ENCODE assay signal across 13 mouse cellular contexts in the genomic region with DNA sequence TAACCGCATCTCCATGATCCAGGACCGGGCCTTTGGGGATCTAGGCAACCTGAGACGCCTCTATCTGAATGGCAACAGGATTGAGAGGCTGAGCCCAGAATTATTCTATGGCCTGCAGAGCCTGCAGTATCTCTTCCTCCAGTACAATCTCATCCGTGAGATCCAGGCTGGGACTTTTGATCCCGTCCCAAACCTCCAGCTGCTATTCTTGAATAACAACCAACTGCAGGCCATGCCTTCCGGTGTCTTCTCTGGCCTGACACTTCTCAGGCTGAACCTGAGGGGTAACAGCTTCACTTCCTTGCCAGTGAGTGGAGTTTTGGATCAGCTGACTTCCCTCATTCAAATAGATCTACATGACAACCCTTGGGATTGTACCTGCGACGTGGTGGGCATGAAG. TPM values are rescaled to one million over a fixed set of nuclear protein-coding genes. Genes with fewer than 3 reads are reported as not detected.
DNase-seq lines count a peak whose midpoint lies in the region; ATAC-seq and TF ChIP-seq lines count a peak whose summit lies in the region.
"Had no signal": no experiment of that assay in that cellular context is flagged by ENCODE, and none has a peak within 500 bp of the region (broad histone marks: within the 10 kb centered on the region; RNA-seq: fewer than 3 reads in every experiment).

No protein-coding gene starts in this region.

- H3K4me3 ChIP-seq in forebrain, embryonic 10.5 days = peak overlapping the region; percentile 55; the same call in 1 of the 2 replicates
- no peak overlapping the region for H3K4me3 ChIP-seq in forebrain, embryonic 11.5 days (ENCODE audit: low read depth, low read length)
- H3K4me3 ChIP-seq in lung, embryonic 15.5 days = no peak overlapping the region
- no peak overlapping the region for H3K4me3 ChIP-seq in lung, adult 2 months (replicated peaks; ENCODE audit: extremely low read depth, low read depth, low read length)
- H3K4me3 ChIP-seq in hindbrain, embryonic 15.5 days = no peak overlapping the region
- no peak overlapping the region; the same call in 1 of the 2 replicates for H3K4me3 ChIP-seq in neural tube, embryonic 13.5 days

- TF ChIP-seq POLR2A in lung, adult 2 months (IDR thresholded peaks at IDR 0.05; ENCODE audit: borderline replicate concordance, extremely low read depth, low read depth, low read length) = no peak

- H3K27ac ChIP-seq in forebrain, embryonic 10.5 days = no peak overlapping the region
- H3K27ac ChIP-seq in forebrain, embryonic 11.5 days (ENCODE audit: low read depth, low read length) = no peak overlapping the region
- H3K27ac ChIP-seq in lung, embryonic 15.5 days = no peak overlapping the region
- H3K27ac ChIP-seq in hindbrain, embryonic 15.5 days (replicated peaks) = no peak overlapping the region
- no peak overlapping the region for H3K27ac ChIP-seq in neural tube, embryonic 13.5 days (replicated peaks)

- ATAC-seq in forebrain, embryonic 11.5 days (replicated peaks; ENCODE audit: low FRiP score) = no peak
- no peak for ATAC-seq in lung, embryonic 15.5 days (ENCODE audit: borderline replicate concordance, extremely low read depth, low FRiP score, low TSS enrichment)
- no peak for ATAC-seq in hindbrain, embryonic 15.5 days (ENCODE audit: low FRiP score, low read depth)
- no peak for ATAC-seq in neural tube, embryonic 13.5 days (ENCODE audit: low read depth)
- ATAC-seq: inflammation-experienced regulatory T-cells, adult 6 months; Patski had no signal

- no peak for TF ChIP-seq CTCF in lung, adult 2 months (IDR thresholded peaks at IDR 0.05; ENCODE audit: insufficient read depth, low read length)

- no peaks in the 10 kb centered on the region for H3K9me3 ChIP-seq in forebrain, embryonic 10.5 days
- H3K9me3 ChIP-seq in forebrain, embryonic 11.5 days (ENCODE audit: control insufficient read depth, low read length) = no peaks in the 10 kb centered on the region
- H3K9me3 ChIP-seq in lung, embryonic 15.5 days = no peaks in the 10 kb centered on the region
- H3K9me3 ChIP-seq in hindbrain, embryonic 15.5 days = no peaks in the 10 kb centered on the region
- no peaks in the 10 kb centered on the region for H3K9me3 ChIP-seq in neural tube, embryonic 13.5 days

- no peak overlapping the region; the same call in 1 of the 2 replicates for H3K9ac ChIP-seq in forebrain, embryonic 11.5 days (ENCODE audit: low read length)
- no peak overlapping the region for H3K9ac ChIP-seq in lung, embryonic 15.5 days
- no peak overlapping the region for H3K9ac ChIP-seq in hindbrain, embryonic 15.5 days
- H3K9ac ChIP-seq in neural tube, embryonic 13.5 days = peak overlapping the region; percentile 74; the same call in 1 of the 2 replicates

- H3K27me3 ChIP-seq in forebrain, embryonic 10.5 days (ENCODE audit: poor library complexity, severe bottlenecking) = peaks cover 51% of the 10 kb centered on the region
- peaks cover 2% of the 10 kb centered on the region; the same call in 1 of the 2 replicates for H3K27me3 ChIP-seq in forebrain, embryonic 11.5 days (ENCODE audit: control insufficient read depth, insufficient read depth, low read length)
- peaks cover 60% of the 10 kb centered on the region for H3K27me3 ChIP-seq in lung, embryonic 15.5 days
- no peaks in the 10 kb centered on the region for H3K27me3 ChIP-seq in hindbrain, embryonic 15.5 days
- H3K27me3 ChIP-seq in neural tube, embryonic 13.5 days = peaks cover 7% of the 10 kb centered on the region; the same call in 1 of the 2 replicates

- no peak for DNase-seq in forebrain, embryonic 10.5 days (ENCODE audit: extremely low spot score, low spot score)
- no peak for DNase-seq in forebrain, embryonic 11.5 days (ENCODE audit: low spot score)
- DNase-seq in lung, adult 2 months = no peak
- no peak for DNase-seq in kidney, adult 18-20 months
- DNase-seq in embryo, embryonic 11 days = no peak
- DNase-seq: adrenal gland, postnatal 36 days had no signal

- peaks cover 30% of the 10 kb centered on the region for H3K4me1 ChIP-seq in forebrain, embryonic 10.5 days
- H3K4me1 ChIP-seq in forebrain, embryonic 11.5 days (replicated peaks; ENCODE audit: control insufficient read depth, insufficient read depth, low read length) = peaks cover 13% of the 10 kb centered on the region; the same call in 1 of the 2 replicates
- peaks cover 30% of the 10 kb centered on the region; the same call in 1 of the 2 replicates for H3K4me1 ChIP-seq in lung, embryonic 15.5 days
- H3K4me1 ChIP-seq in lung, adult 2 months (ENCODE audit: control insufficient read depth, insufficient read depth, low read length) = peaks cover 1% of the 10 kb centered on the region; the same call in 1 of the 2 replicates
- H3K4me1 ChIP-seq in hindbrain, embryonic 15.5 days (replicated peaks) = peaks cover 27% of the 10 kb centered on the region
- peaks cover 33% of the 10 kb centered on the region for H3K4me1 ChIP-seq in neural tube, embryonic 13.5 days (replicated peaks)

- peaks cover 15% of the 10 kb centered on the region for H3K36me3 ChIP-seq in forebrain, embryonic 10.5 days (replicated peaks)
- H3K36me3 ChIP-seq in forebrain, embryonic 11.5 days (ENCODE audit: control insufficient read depth, insufficient read depth, low read length) = no peaks in the 10 kb centered on the region
- H3K36me3 ChIP-seq in lung, embryonic 15.5 days = no peaks in the 10 kb centered on the region
- peaks cover 10% of the 10 kb centered on the region for H3K36me3 ChIP-seq in hindbrain, embryonic 15.5 days
- H3K36me3 ChIP-seq in neural tube, embryonic 13.5 days = peaks cover 7% of the 10 kb centered on the region; the same call in 1 of the 2 replicates

- no peak overlapping the region for H3K4me2 ChIP-seq in forebrain, embryonic 11.5 days (ENCODE audit: low read depth, low read length, severe bottlenecking)
- 0 out of 2 replicates have a peak overlapping the region, but pooled peaks have one; percentile 88 for H3K4me2 ChIP-seq in lung, embryonic 15.5 days
- H3K4me2 ChIP-seq in hindbrain, embryonic 15.5 days = peak overlapping the region; percentile 79
- H3K4me2 ChIP-seq in neural tube, embryonic 13.5 days = peak overlapping the region; percentile 81; the same call in 1 of the 2 replicates

- WGBS in forebrain, embryonic 10.5 days = 69% methylated on average over 8 of the region's 8 CpGs
- 76% methylated on average over 8 of the region's 8 CpGs for WGBS in forebrain, embryonic 11.5 days
- WGBS in lung, embryonic 15.5 days = 51% methylated on average over 8 of the region's 8 CpGs
- WGBS in lung, adult 2 months = 62% methylated on average over 8 of the region's 8 CpGs
- 73% methylated on average over 8 of the region's 8 CpGs for WGBS in hindbrain, embryonic 15.5 days
- 69% methylated on average over 8 of the region's 8 CpGs for WGBS in neural tube, embryonic 13.5 days

RNA-seq across cellular contexts. Expression of a gene that starts 5.4 kb away (rescaled TPM):
- polyA plus RNA-seq in forebrain, embryonic 10.5 days (2016; fragmentation: Nextera tagmentation; extraction: Ambion mirVana) = 10.3 and 11.1 TPM in 2 replicates
- 15.2 and 19.6 TPM in 2 replicates for polyA plus RNA-seq in forebrain, embryonic 11.5 days (2014; fragmentation: Nextera tagmentation; extraction: Ambion mirVana)
- 0.53 and 0.65 TPM in 2 replicates for polyA plus RNA-seq in lung, embryonic 15.5 days (2015; fragmentation: Nextera tagmentation; extraction: Ambion mirVana)
- 0.02 TPM in 1 of 2 replicates, not detected in the other for polyA plus RNA-seq in lung, adult 2 months (2012; rRNA removed)
- 33.8 and 40.8 TPM in 2 replicates for polyA plus RNA-seq in hindbrain, embryonic 15.5 days (2015; fragmentation: Nextera tagmentation; extraction: Ambion mirVana)
- polyA plus RNA-seq in neural tube, embryonic 13.5 days (2015; fragmentation: Nextera tagmentation; extraction: Ambion mirVana) = 26.6 TPM in 2 replicates
- polyA plus RNA-seq: inflammation-experienced regulatory T-cells, adult 6 months; liver, embryonic 16.5 days; Patski; thymus, postnatal 0 days had no signal
